Mouse (Mus musculus) lung, adult 2 months (tissue): ENCODE data around the gene Olfr49.

ENCODE experiments used
- CTCF ChIP-seq: fragments of 200-500 bp; IDR thresholded peaks from 2 replicates; pipeline ENCODE4 v1.5.1; 2011; ENCODE audit warnings: mild to moderate bottlenecking, low read length, control low read depth; ENCODE audit not compliant: insufficient read depth
- POLR2A ChIP-seq: fragments of 200-500 bp; IDR thresholded peaks from 2 replicates; pipeline ENCODE4 v1.6.1; 2011; ENCODE audit warnings: low read depth, mild to moderate bottlenecking, control low read depth, low read length, borderline replicate concordance; ENCODE audit errors: extremely low read depth

GRCm38 (mm10) chr14:54234231-54235040 is 50.3 kb downstream of the Olfr49 start:
- no peak for TF ChIP-seq POLR2A
- no peak for TF ChIP-seq CTCF
